Mouse (Mus musculus) neural tube, embryonic 11.5 days (tissue): ENCODE measurements around the gene Btg2. TPM values are rescaled to one million over a fixed set of nuclear protein-coding genes. Genes with fewer than 3 reads are reported as not detected.
A peak's percentile ranks its signal among the peaks of the same experiment; 100 is the strongest.

Experiments used
- ATAC-seq: fragments of 200-750 bp; cut with Nextera tagmentation; 2 replicates; pipeline ENCODE4 v1.8.0; 2017; ENCODE audit warnings: moderate number of reproducible peaks, mild to moderate bottlenecking, moderate TSS enrichment, moderate library complexity; ENCODE audit not compliant: insufficient read depth, low FRiP score, low TSS enrichment
- DNase-seq: peaks from one replicate; pipeline ENCODE4 v3.0.0-alpha.2; 2015; ENCODE audit warnings: low spot score
- H3K27ac ChIP-seq: fragments of 300-500 bp; sonication (generic); 2 replicates; pipeline ENCODE4 v1.5.1; 2014; ENCODE audit warnings: low read depth, mild to moderate bottlenecking, low read length
- H3K27me3 ChIP-seq: fragments of 300-500 bp; sonication (generic); 2 replicates; pipeline ENCODE4 v1.6.1; 2014; ENCODE audit warnings: mild to moderate bottlenecking, low read length, mixed read lengths; ENCODE audit not compliant: control insufficient read depth, insufficient read depth
- H3K36me3 ChIP-seq: fragments of 300-500 bp; sonication (generic); 2 replicates; pipeline ENCODE4 v1.6.1; 2014; ENCODE audit warnings: mild to moderate bottlenecking, low read length, moderate library complexity, mixed read lengths; ENCODE audit not compliant: control insufficient read depth, insufficient read depth
- H3K4me1 ChIP-seq: fragments of 300-500 bp; sonication (generic); 2 replicates; pipeline ENCODE4 v1.6.1; 2014; ENCODE audit warnings: low read length, mixed read lengths; ENCODE audit not compliant: control insufficient read depth, insufficient read depth
- H3K4me2 ChIP-seq: fragments of 300-500 bp; sonication (generic); 2 replicates; pipeline ENCODE4 v1.6.1; 2014; ENCODE audit warnings: low read depth, mild to moderate bottlenecking, moderate library complexity
- H3K4me3 ChIP-seq: fragments of 300-500 bp; sonication (generic); 2 replicates; pipeline ENCODE4 v1.5.1; 2014; ENCODE audit warnings: low read depth, low read length
- H3K9ac ChIP-seq: fragments of 300-500 bp; sonication (generic); 2 replicates; pipeline ENCODE4 v1.6.1; 2014; ENCODE audit warnings: mild to moderate bottlenecking, low read length
- H3K9me3 ChIP-seq: fragments of 300-500 bp; sonication (generic); 2 replicates; pipeline ENCODE4 v1.6.1; 2016; ENCODE audit warnings: low read length; ENCODE audit not compliant: control insufficient read depth
- WGBS: fragments of 180-500 bp; shearing (Covaris S2); extraction: QIAGEN DNeasy Blood & Tissue Kit; methylation state at CpG from one replicate; pipeline ENCODE4 v1.1.7; 2014; 5-methylcytosine and 5-hydroxymethylcytosine counted together
- polyA plus RNA-seq: library from polyadenylated mRNA; unstranded; fragments of >200 nt; fragmentation: Nextera tagmentation; extraction: Ambion mirVana; gene quantifications from 2 replicates; pipeline ENCODE4 v1.2.1, GENCODE M21; 2014

Btg2 gene
- polyA plus RNA-seq, 1 experiment from 2014 or later: 110 TPM

GRCm38 (mm10) chr1:134100401-134100800 is 21.5 kb upstream of the Btg2 start:
- Histone ChIP-seq H3K9me3 (no peaks in the 10 kb centered on the region), H3K4me2 (no peak overlapping the region), H3K36me3 (no peaks in the 10 kb centered on the region), H3K27ac (no peak overlapping the region), H3K27me3 (no peaks in the 10 kb centered on the region), H3K4me1 (peaks cover 10% of the 10 kb centered on the region), H3K9ac (no peak overlapping the region), H3K4me3 (no peak overlapping the region)
- ATAC-seq: no peak
- 87% methylated on average over 5 of the region's 5 CpGs for WGBS
- DNase-seq: no peak

GRCm38 (mm10) chr1:134099516-134100235 is 20.8 kb upstream of the Btg2 start:
- 28% methylated on average over 12 of the region's 12 CpGs for WGBS
- Histone ChIP-seq H3K4me1 (peaks cover 10% of the 10 kb centered on the region), H3K27me3 (no peaks in the 10 kb centered on the region), H3K4me3 (peak overlapping the region; percentile 33), H3K9ac (peak overlapping the region; percentile 64), H3K9me3 (no peaks in the 10 kb centered on the region), H3K4me2 (peak overlapping the region; percentile 51), H3K36me3 (no peaks in the 10 kb centered on the region), H3K27ac (peak overlapping the region; percentile 30)
- no peak for DNase-seq
- ATAC-seq: no peak

- Histone ChIP-seq H3K4me1 (peaks cover 10% of the 10 kb centered on the region), H3K36me3 (no peaks in the 10 kb centered on the region), H3K9me3 (no peaks in the 10 kb centered on the region), H3K4me3 (peak overlapping the region; percentile 33), H3K27me3 (no peaks in the 10 kb centered on the region), H3K4me2 (peak overlapping the region; percentile 51), H3K27ac (peak overlapping the region; percentile 30), H3K9ac (peak overlapping the region; percentile 64)
- peak; percentile 53 for ATAC-seq
- WGBS: 13% methylated on average over 17 of the region's 17 CpGs
- DNase-seq: peak; percentile 76
Observed at GRCm38 (mm10) chr1:134098726-134099515, 20.0 kb upstream of the Btg2 start.

GRCm38 (mm10) chr1:134097956-134098725 is 19.2 kb upstream of the Btg2 start:
- Histone ChIP-seq H3K9ac (no peak overlapping the region), H3K27me3 (no peaks in the 10 kb centered on the region), H3K4me3 (no peak overlapping the region), H3K4me2 (peak overlapping the region; percentile 51; the same call in 1 of the 2 replicates), H3K4me1 (peaks cover 14% of the 10 kb centered on the region), H3K9me3 (no peaks in the 10 kb centered on the region), H3K27ac (peak overlapping the region; percentile 30), H3K36me3 (no peaks in the 10 kb centered on the region)
- DNase-seq (no peak), ATAC-seq (no peak)
- WGBS: 69% methylated on average over 13 of the region's 13 CpGs

- Histone ChIP-seq H3K4me1 (peaks cover 18% of the 10 kb centered on the region), H3K9ac (no peak overlapping the region)
Observed at GRCm38 (mm10) chr1:134097080-134097855, 18.3 kb upstream of the Btg2 start.

GRCm38 (mm10) chr1:134096264-134096934 is 17.5 kb upstream of the Btg2 start:
- Histone ChIP-seq H3K9ac (no peak overlapping the region; the same call in 1 of the 2 replicates), H3K27ac (peak overlapping the region; percentile 70), H3K4me2 (no peak overlapping the region), H3K36me3 (no peaks in the 10 kb centered on the region), H3K4me1 (peaks cover 22% of the 10 kb centered on the region), H3K27me3 (no peaks in the 10 kb centered on the region), H3K4me3 (no peak overlapping the region), H3K9me3 (no peaks in the 10 kb centered on the region)
- WGBS: 50% methylated on average over 14 of the region's 14 CpGs
- peak; percentile 49 for DNase-seq
- ATAC-seq: peak; percentile 57

More at GRCm38 (mm10) chr1:134097080-134097855, 18.3 kb upstream of the Btg2 start:
- DNase-seq (no peak), ATAC-seq (no peak)
- no peaks in the 10 kb centered on the region for H3K9me3 ChIP-seq
- peak overlapping the region; percentile 70 for H3K27ac ChIP-seq
- no peaks in the 10 kb centered on the region for H3K27me3 ChIP-seq
- no peak overlapping the region for H3K4me3 ChIP-seq
- H3K36me3 ChIP-seq: no peaks in the 10 kb centered on the region
- 90% methylated on average over 7 of the region's 7 CpGs for WGBS
- H3K4me2 ChIP-seq: no peak overlapping the region

GRCm38 (mm10) chr1:134095721-134096120 is 16.8 kb upstream of the Btg2 start:
- H3K4me1 ChIP-seq: peaks cover 22% of the 10 kb centered on the region

More at GRCm38 (mm10) chr1:134095721-134096120, 16.8 kb upstream of the Btg2 start:
- no peak for ATAC-seq
- Histone ChIP-seq H3K9me3 (no peaks in the 10 kb centered on the region), H3K27ac (peak overlapping the region; percentile 68; the same call in 1 of the 2 replicates), H3K4me3 (no peak overlapping the region), H3K9ac (no peak overlapping the region; the same call in 1 of the 2 replicates), H3K27me3 (no peaks in the 10 kb centered on the region), H3K4me2 (no peak overlapping the region), H3K36me3 (no peaks in the 10 kb centered on the region)
- WGBS: 90% methylated on average over 4 of the region's 4 CpGs
- DNase-seq: no peak
